Mouse (Mus musculus) brain, embryonic 14.5 days (tissue): Measurements from ENCODE around the gene Dnlz.

ENCODE experiments used
- CTCF ChIP-seq: fragments of 200-500 bp; IDR thresholded peaks from 2 replicates; pipeline ENCODE4 v1.5.1; 2012; ENCODE audit warnings: inconsistent platforms, mild to moderate bottlenecking, moderate library complexity, borderline replicate concordance; ENCODE audit not compliant: insufficient read depth, insufficient read length; ENCODE audit errors: extremely low read depth
- POLR2A ChIP-seq: fragments of 200-500 bp; IDR thresholded peaks from 2 replicates; pipeline ENCODE4 v1.6.1; 2012; ENCODE audit warnings: mild to moderate bottlenecking, inconsistent platforms, borderline replicate concordance; ENCODE audit not compliant: poor library complexity, insufficient read depth, insufficient read length, severe bottlenecking; ENCODE audit errors: extremely low read depth

- TF ChIP-seq POLR2A = no peak
- no peak for TF ChIP-seq CTCF
Observed at GRCm38 (mm10) chr2:26342044-26342443, 9.9 kb downstream of the Dnlz start.
